Mouse (Mus musculus) intestine, embryonic 14.5 days (tissue): ENCODE measurements around the gene Plac1. TPM values are rescaled to one million over a fixed set of nuclear protein-coding genes. Genes with fewer than 3 reads are reported as not detected.

Experiments
- ATAC-seq: fragments of 200-750 bp; cut with Nextera tagmentation; replicated peaks from 2 replicates; pipeline ENCODE4 v1.8.0; 2017; ENCODE audit warnings: low read depth, moderate number of reproducible peaks, moderate TSS enrichment, moderate library complexity; ENCODE audit not compliant: low FRiP score, low TSS enrichment
- DNase-seq: peaks from one replicate; pipeline ENCODE4 v3.0.0-alpha.2; 2018; ENCODE audit warnings: low spot score
- H3K27ac ChIP-seq: fragments of 300-500 bp; sonication (generic); 2 replicates; pipeline ENCODE4 v1.5.1; 2014; ENCODE audit warnings: low read depth, mild to moderate bottlenecking, control low read depth
- H3K27me3 ChIP-seq: fragments of 300-500 bp; sonication (generic); replicated peaks from 2 replicates; pipeline ENCODE4 v1.6.1; 2014; ENCODE audit warnings: low read length, control low read depth; ENCODE audit not compliant: control insufficient read depth, insufficient read depth
- H3K36me3 ChIP-seq: fragments of 300-500 bp; sonication (generic); 2 replicates; pipeline ENCODE4 v1.6.1; 2014; ENCODE audit warnings: low read length, control low read depth; ENCODE audit not compliant: control insufficient read depth, insufficient read depth
- H3K4me1 ChIP-seq: fragments of 300-500 bp; sonication (generic); replicated peaks from 2 replicates; pipeline ENCODE4 v1.6.1; 2014; ENCODE audit warnings: low read length, control low read depth, mixed read lengths; ENCODE audit not compliant: control insufficient read depth, insufficient read depth
- H3K4me2 ChIP-seq: fragments of 300-500 bp; sonication (generic); 2 replicates; pipeline ENCODE4 v1.6.1; 2014; ENCODE audit warnings: low read length
- H3K4me3 ChIP-seq: fragments of 300-500 bp; sonication (generic); 2 replicates; pipeline ENCODE4 v1.5.1; 2014; ENCODE audit warnings: low read depth, low read length, control low read depth, mixed read lengths
- H3K9ac ChIP-seq: fragments of 300-500 bp; sonication (generic); 2 replicates; pipeline ENCODE4 v1.6.1; 2014; ENCODE audit warnings: mild to moderate bottlenecking, low read length
- H3K9me3 ChIP-seq: fragments of 300-500 bp; sonication (generic); 2 replicates; pipeline ENCODE4 v1.6.1; 2016; ENCODE audit warnings: low read length, control low read depth; ENCODE audit not compliant: control insufficient read depth
- WGBS: fragments of 180-500 bp; shearing (Covaris S2); extraction: QIAGEN DNeasy Blood & Tissue Kit; methylation state at CpG from one replicate; pipeline ENCODE4 v1.1.7; 2014; 5-methylcytosine and 5-hydroxymethylcytosine counted together
- polyA plus RNA-seq: library from polyadenylated mRNA; unstranded; fragments of >200 nt; fragmentation: Nextera tagmentation; extraction: Ambion mirVana; gene quantifications from 2 replicates; pipeline ENCODE4 v1.2.1, GENCODE M21; 2014

Gene Plac1
- polyA plus RNA-seq, 1 experiment from 2014 or later = 5.1 TPM

DNA sequence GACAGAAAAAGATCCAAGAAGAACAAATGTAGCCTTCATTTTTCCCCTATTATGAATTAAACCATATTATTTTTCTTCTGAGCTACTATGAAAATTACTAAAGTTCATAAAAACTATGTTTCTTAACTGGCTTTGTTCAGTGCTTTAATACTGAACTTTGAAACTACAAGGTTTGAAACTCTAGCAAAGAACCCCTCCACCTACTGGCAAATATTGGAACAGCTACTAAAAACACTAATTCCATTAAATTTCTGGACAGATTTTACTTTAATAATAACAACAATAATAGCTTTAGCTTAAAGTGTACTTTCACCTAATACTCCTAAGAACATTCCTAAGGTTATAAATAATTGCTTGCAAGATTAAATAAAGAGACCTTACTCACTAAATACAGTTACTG lies 15.3 kb upstream of the Plac1 start:
- DNase-seq (no peak), ATAC-seq (no peak)

GRCm38 (mm10) chrX:53237971-53238370 lies 1.9 kb downstream of the Plac1 start:
- H3K27ac ChIP-seq = no peak overlapping the region
- H3K9me3 ChIP-seq = no peaks in the 10 kb centered on the region
- H3K4me3 ChIP-seq = no peak overlapping the region
- H3K9ac ChIP-seq = no peak overlapping the region
- 13% methylated on average over 2 of the region's 2 CpGs for whole genome bisulfite sequencing
- ATAC-seq = no peak
- no peaks in the 10 kb centered on the region for H3K27me3 ChIP-seq
- H3K36me3 ChIP-seq = no peaks in the 10 kb centered on the region
- H3K4me1 ChIP-seq = no peaks in the 10 kb centered on the region
- no peak for DNase-seq
- no peak overlapping the region for H3K4me2 ChIP-seq

More for the DNA sequence above, 15.3 kb upstream of the Plac1 start:
- H3K36me3 ChIP-seq = peaks cover 3% of the 10 kb centered on the region; the same call in 1 of the 2 replicates
- H3K4me3 ChIP-seq = no peak overlapping the region
- no peak overlapping the region for H3K4me2 ChIP-seq
- no peaks in the 10 kb centered on the region for H3K4me1 ChIP-seq
- H3K9ac ChIP-seq = no peak overlapping the region
- no peaks in the 10 kb centered on the region for H3K9me3 ChIP-seq
- no peak overlapping the region for H3K27ac ChIP-seq
- H3K27me3 ChIP-seq = no peaks in the 10 kb centered on the region

GRCm38 (mm10) chrX:53236404-53236803 lies 3.5 kb downstream of the Plac1 start:
- H3K9me3 ChIP-seq = no peaks in the 10 kb centered on the region
- DNase-seq (no peak), ATAC-seq (no peak)
- WGBS = 45% methylated on average over 7 of the region's 7 CpGs
- H3K4me2 ChIP-seq = no peak overlapping the region
- no peaks in the 10 kb centered on the region for H3K27me3 ChIP-seq
- no peak overlapping the region for H3K4me3 ChIP-seq
- no peak overlapping the region for H3K9ac ChIP-seq
- H3K36me3 ChIP-seq = no peaks in the 10 kb centered on the region
- H3K27ac ChIP-seq = no peak overlapping the region
- H3K4me1 ChIP-seq = no peaks in the 10 kb centered on the region

GRCm38 (mm10) chrX:53233689-53234088 lies 6.2 kb downstream of the Plac1 start:
- Histone ChIP-seq H3K4me1 (no peaks in the 10 kb centered on the region), H3K27ac (no peak overlapping the region), H3K9me3 (no peaks in the 10 kb centered on the region), H3K36me3 (no peaks in the 10 kb centered on the region), H3K27me3 (no peaks in the 10 kb centered on the region), H3K9ac (no peak overlapping the region), H3K4me2 (no peak overlapping the region), H3K4me3 (no peak overlapping the region)
- no peak for DNase-seq
- ATAC-seq = no peak
- 26% methylated on average over 4 of the region's 4 CpGs for WGBS

DNA sequence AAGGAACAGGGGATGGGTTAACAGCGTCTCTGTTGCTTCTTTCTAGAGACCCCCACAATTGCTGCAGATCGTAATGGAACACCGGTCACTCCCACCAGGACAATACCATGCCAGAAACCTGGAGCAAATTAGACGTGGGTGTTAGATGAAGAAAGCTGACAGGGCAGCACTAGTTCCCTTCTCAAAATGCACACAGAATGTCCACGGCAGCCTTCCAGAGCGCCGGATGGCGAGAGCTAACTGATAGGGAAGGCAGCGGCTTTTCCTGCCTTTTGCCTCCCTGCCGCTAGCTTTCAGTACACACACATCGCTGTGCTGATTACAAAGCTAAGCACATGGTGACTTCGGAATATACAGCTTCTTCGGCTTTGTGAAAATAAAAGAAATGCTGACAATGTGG lies 7.9 kb downstream of the Plac1 start:
- DNase-seq (no peak), ATAC-seq (no peak)
- WGBS = 30% methylated on average over 13 of the region's 13 CpGs
- no peaks in the 10 kb centered on the region for H3K27me3 ChIP-seq
- H3K27ac ChIP-seq = peak overlapping the region; percentile 47; the same call in 1 of the 2 replicates
- H3K9ac ChIP-seq = peak overlapping the region; percentile 39
- peak overlapping the region; percentile 20 for H3K4me3 ChIP-seq
- H3K4me1 ChIP-seq = no peaks in the 10 kb centered on the region
- peak overlapping the region; percentile 50 for H3K4me2 ChIP-seq
- no peaks in the 10 kb centered on the region for H3K36me3 ChIP-seq
- H3K9me3 ChIP-seq = no peaks in the 10 kb centered on the region

GRCm38 (mm10) chrX:53224353-53224944 lies 15.5 kb downstream of the Plac1 start:
- 52% methylated on average over 6 of the region's 6 CpGs for WGBS
- Histone ChIP-seq H3K9ac (no peak overlapping the region), H3K9me3 (no peaks in the 10 kb centered on the region), H3K4me3 (no peak overlapping the region), H3K27me3 (no peaks in the 10 kb centered on the region), H3K4me2 (no peak overlapping the region), H3K27ac (no peak overlapping the region), H3K4me1 (no peaks in the 10 kb centered on the region), H3K36me3 (no peaks in the 10 kb centered on the region)
- ATAC-seq (no peak), DNase-seq (no peak)

GRCm38 (mm10) chrX:53220855-53221254 lies 19.1 kb downstream of the Plac1 start:
- Histone ChIP-seq H3K36me3 (no peaks in the 10 kb centered on the region), H3K4me1 (no peaks in the 10 kb centered on the region), H3K27ac (no peak overlapping the region), H3K9me3 (no peaks in the 10 kb centered on the region), H3K4me3 (no peak overlapping the region), H3K27me3 (no peaks in the 10 kb centered on the region), H3K4me2 (no peak overlapping the region), H3K9ac (no peak overlapping the region)
- WGBS = 76% methylated on average over 9 of the region's 9 CpGs
- no peak for ATAC-seq
- DNase-seq = no peak

DNA sequence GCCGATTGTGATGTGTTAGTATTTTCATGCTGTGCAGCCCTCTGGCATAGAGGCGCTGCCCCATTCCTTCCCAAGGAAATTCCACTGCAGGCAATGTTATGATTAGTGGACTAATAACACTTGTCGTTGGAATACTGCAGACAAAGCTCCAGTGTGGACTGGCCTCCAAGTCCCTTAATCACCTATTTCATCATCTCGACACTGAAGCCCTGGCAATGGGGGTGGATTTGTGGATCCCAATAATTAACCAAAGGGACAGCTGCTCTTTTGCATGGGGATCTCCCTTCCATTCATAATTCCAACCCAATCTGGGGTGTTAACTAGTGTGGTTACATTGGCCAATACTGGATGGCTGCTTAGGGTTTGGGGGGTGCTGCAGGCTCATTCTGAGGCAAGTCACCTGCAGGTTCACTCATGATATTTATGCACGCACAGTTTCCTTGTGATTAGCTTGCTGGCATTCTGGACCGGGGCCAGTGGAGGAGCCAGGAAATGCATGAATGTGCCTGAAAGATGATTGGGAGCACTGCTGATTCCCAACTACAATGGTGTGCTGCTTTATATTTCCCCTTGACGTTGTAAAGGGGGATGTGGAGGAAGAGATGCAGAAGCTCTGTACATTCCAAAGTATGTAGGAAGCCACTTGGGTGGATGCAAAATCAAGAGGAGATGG lies 25.2 kb downstream of the Plac1 start:
- Histone ChIP-seq H3K4me3 (no peak overlapping the region), H3K36me3 (no peaks in the 10 kb centered on the region), H3K9ac (no peak overlapping the region), H3K4me1 (peaks cover 15% of the 10 kb centered on the region; the same call in 1 of the 2 replicates), H3K9me3 (no peaks in the 10 kb centered on the region), H3K27me3 (no peaks in the 10 kb centered on the region), H3K4me2 (no peak overlapping the region), H3K27ac (peak overlapping the region; percentile 51; the same call in 1 of the 2 replicates)
- ATAC-seq (no peak), DNase-seq (no peak)
- WGBS = 40% methylated on average over 7 of the region's 7 CpGs

DNA sequence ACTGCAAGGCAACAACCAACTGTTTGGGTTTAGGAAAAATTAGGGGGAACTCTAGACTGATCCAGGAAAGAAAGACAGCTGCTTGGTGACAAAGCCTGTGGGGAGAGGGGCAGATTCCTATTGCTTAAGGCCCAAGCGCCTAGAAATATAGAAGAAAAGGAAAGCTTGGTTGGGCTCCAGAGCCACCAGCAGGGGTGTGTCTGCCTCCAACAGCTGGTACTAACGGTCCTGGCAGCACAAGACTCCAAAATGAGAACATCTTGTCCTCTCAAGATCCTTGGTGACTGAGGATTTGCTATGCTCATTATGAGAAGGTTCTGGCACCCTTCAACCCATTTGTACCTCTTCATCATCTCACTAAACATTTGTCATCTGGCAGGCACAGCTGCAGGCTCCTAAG lies 26.1 kb downstream of the Plac1 start:
- no peak overlapping the region for H3K9ac ChIP-seq
- H3K4me3 ChIP-seq = no peak overlapping the region
- WGBS = 64% methylated on average over 2 of the region's 2 CpGs
- DNase-seq (no peak), ATAC-seq (no peak)
- no peak overlapping the region for H3K4me2 ChIP-seq
- no peaks in the 10 kb centered on the region for H3K9me3 ChIP-seq
- peaks cover 15% of the 10 kb centered on the region; the same call in 1 of the 2 replicates for H3K4me1 ChIP-seq
- H3K27me3 ChIP-seq = no peaks in the 10 kb centered on the region
- H3K27ac ChIP-seq = peak overlapping the region; percentile 38
- H3K36me3 ChIP-seq = no peaks in the 10 kb centered on the region
